24 mouse cellular contexts compared by ENCODE assay signal in genomic region chr8:124572430-124572775, GRCm38 (mm10). TPM values are rescaled to one million over a fixed set of nuclear protein-coding genes. Genes with fewer than 3 reads are reported as not detected.
DNase-seq lines count a peak whose midpoint lies in the region; ATAC-seq lines count a peak whose summit lies in the region.
"Had no signal": no experiment of that assay in that cellular context is flagged by ENCODE, and none has a peak within 500 bp of the region (broad histone marks: within the 10 kb centered on the region; RNA-seq: fewer than 3 reads in every experiment).

No protein-coding gene starts in this region.

- H3K9ac ChIP-seq in liver, embryonic 12.5 days, result no peak overlapping the region
- no peak overlapping the region for H3K9ac ChIP-seq in embryonic facial prominence, embryonic 12.5 days
- no peak overlapping the region for H3K9ac ChIP-seq in stomach, embryonic 15.5 days
- H3K9ac ChIP-seq: forebrain, embryonic 13.5 days; liver, embryonic 15.5 days had no signal

- no peaks in the 10 kb centered on the region for H3K9me3 ChIP-seq in liver, embryonic 12.5 days (replicated peaks)
- no peaks in the 10 kb centered on the region for H3K9me3 ChIP-seq in embryonic facial prominence, embryonic 12.5 days
- no peaks in the 10 kb centered on the region for H3K9me3 ChIP-seq in stomach, embryonic 15.5 days
- H3K9me3 ChIP-seq: forebrain, embryonic 13.5 days; hindbrain, embryonic 10.5 days; liver, embryonic 15.5 days had no signal

- H3K27me3 ChIP-seq in liver, embryonic 12.5 days (replicated peaks), result no peaks in the 10 kb centered on the region
- no peaks in the 10 kb centered on the region for H3K27me3 ChIP-seq in embryonic facial prominence, embryonic 12.5 days
- no peaks in the 10 kb centered on the region for H3K27me3 ChIP-seq in stomach, embryonic 15.5 days (replicated peaks)
- H3K27me3 ChIP-seq: forebrain, embryonic 13.5 days; liver, embryonic 15.5 days had no signal

- peak; percentile 7 for DNase-seq in adrenal gland, postnatal 14 days
- no peak for DNase-seq in adrenal gland, postnatal 10 days
- DNase-seq in liver, result no peak
- no peak for DNase-seq in spleen, postnatal 36 days (ENCODE audit: low spot score in 2 of 2)
- no peak for DNase-seq in gastrocnemius, postnatal 4 days (ENCODE audit: low spot score in 2 of 2)
- DNase-seq: adrenal gland, adult 2 months; cerebellum, adult 11 months; embryo, embryonic 11 days; gastrocnemius, postnatal 14 days; midbrain, embryonic 14.5 days; right cerebral cortex, adult 18-20 months; thymus, adult 18-20 months had no signal

- H3K27ac ChIP-seq in liver, embryonic 12.5 days, result peak overlapping the region; percentile 67
- H3K27ac ChIP-seq in embryonic facial prominence, embryonic 12.5 days, result peak overlapping the region; percentile 57; the same call in 1 of the 2 replicates
- H3K27ac ChIP-seq in stomach, embryonic 15.5 days, result peak overlapping the region; percentile 26; the same call in 1 of the 2 replicates
- H3K27ac ChIP-seq: forebrain, embryonic 13.5 days; hindbrain, embryonic 10.5 days had no signal

- no peak overlapping the region for H3K4me3 ChIP-seq in liver, embryonic 12.5 days
- no peak overlapping the region for H3K4me3 ChIP-seq in embryonic facial prominence, embryonic 12.5 days
- H3K4me3 ChIP-seq in stomach, embryonic 15.5 days (replicated peaks), result no peak overlapping the region
- H3K4me3 ChIP-seq: forebrain, embryonic 13.5 days; hindbrain, embryonic 10.5 days; liver, embryonic 15.5 days had no signal

- H3K4me2 ChIP-seq in liver, embryonic 12.5 days, result no peak overlapping the region
- H3K4me2 ChIP-seq in embryonic facial prominence, embryonic 12.5 days (replicated peaks), result no peak overlapping the region
- H3K4me2 ChIP-seq in stomach, embryonic 15.5 days, result no peak overlapping the region
- H3K4me2 ChIP-seq: forebrain, embryonic 13.5 days; heart, embryonic 11.5 days; liver, embryonic 15.5 days had no signal

- H3K36me3 ChIP-seq in liver, embryonic 12.5 days, result no peaks in the 10 kb centered on the region
- no peaks in the 10 kb centered on the region for H3K36me3 ChIP-seq in embryonic facial prominence, embryonic 12.5 days
- no peaks in the 10 kb centered on the region for H3K36me3 ChIP-seq in stomach, embryonic 15.5 days
- H3K36me3 ChIP-seq: hindbrain, embryonic 10.5 days; liver, embryonic 15.5 days had no signal

- no peak for ATAC-seq in liver, embryonic 12.5 days
- ATAC-seq in embryonic facial prominence, embryonic 12.5 days (ENCODE audit: insufficient number of reproducible peaks, insufficient read depth, low FRiP score, low TSS enrichment), result no peak
- no peak for ATAC-seq in stomach, embryonic 15.5 days (ENCODE audit: insufficient read depth, low FRiP score, low read depth)
- ATAC-seq: forebrain, embryonic 13.5 days had no signal

- H3K4me1 ChIP-seq in liver, embryonic 12.5 days, result peaks cover 15% of the 10 kb centered on the region
- peaks cover 6% of the 10 kb centered on the region; the same call in 1 of the 2 replicates for H3K4me1 ChIP-seq in embryonic facial prominence, embryonic 12.5 days
- H3K4me1 ChIP-seq in stomach, embryonic 15.5 days, result peaks cover 29% of the 10 kb centered on the region; the same call in 1 of the 2 replicates
- H3K4me1 ChIP-seq: forebrain, embryonic 13.5 days had no signal

RNA-seq across cellular contexts. Expression of gene Agt, which starts 2.9 kb away (rescaled TPM):
- 14.3 and 172 TPM in 2 replicates for total RNA-seq in adrenal gland, postnatal 14 days (2021)
- 100 to 1,000 TPM; 124 to 320 TPM for total RNA-seq in adrenal gland, postnatal 10 days (2021)
- 23.3 and 25.9 TPM in 2 replicates for polyA plus RNA-seq in liver, embryonic 12.5 days (2016; fragmentation: Nextera tagmentation; extraction: Ambion mirVana)
- 0.14 and 0.27 TPM in 2 replicates for polyA plus RNA-seq in embryonic facial prominence, embryonic 12.5 days (2016; fragmentation: Nextera tagmentation; extraction: Ambion mirVana)
- 8.2 and 15.8 TPM in 2 replicates for polyA plus RNA-seq in stomach, embryonic 15.5 days (2015; fragmentation: Nextera tagmentation; extraction: Ambion mirVana)
- 10 to 100 TPM; 28.5 to 37.1 TPM for total RNA-seq in gastrocnemius, postnatal 4 days (2021)
- total RNA-seq: megakaryocyte progenitor cell, adult 5-6 weeks; MEL had no signal
- polyA plus RNA-seq: forebrain, embryonic 13.5 days; hindbrain, embryonic 10.5 days had no signal

RNA-seq across cellular contexts. Expression of gene Capn9, which starts 3.5 kb away (rescaled TPM):
- 0.26 TPM in 1 of 2 replicates, not detected in the other for total RNA-seq in adrenal gland, postnatal 14 days (2021)
- total RNA-seq in adrenal gland, postnatal 10 days (2021), result under 1 TPM in 1 of 2 experiments, not detected in 1; 0.18 TPM
- 0.05 TPM in 1 of 2 replicates, not detected in the other for polyA plus RNA-seq in liver, embryonic 12.5 days (2016; fragmentation: Nextera tagmentation; extraction: Ambion mirVana)
- polyA plus RNA-seq in embryonic facial prominence, embryonic 12.5 days (2016; fragmentation: Nextera tagmentation; extraction: Ambion mirVana), result not detected in 2 replicates
- 0.24 TPM in 2 replicates for polyA plus RNA-seq in stomach, embryonic 15.5 days (2015; fragmentation: Nextera tagmentation; extraction: Ambion mirVana)
- not detected for total RNA-seq in gastrocnemius, postnatal 4 days (2021)
- total RNA-seq: left cerebral cortex, adult 18-20 months; megakaryocyte progenitor cell, adult 5-6 weeks; MEL had no signal
- polyA plus RNA-seq: brain, embryonic 14.5 days; heart, embryonic 11.5 days; hindbrain, embryonic 10.5 days; kidney, embryonic 16.5 days had no signal

RNA-seq across cellular contexts. Expression of gene Cog2, which starts 51.8 kb away (rescaled TPM):
- 40.4 and 40.9 TPM in 2 replicates for total RNA-seq in adrenal gland, postnatal 14 days (2021)
- 10 to 100 TPM; 34.1 to 36.3 TPM for total RNA-seq in adrenal gland, postnatal 10 days (2021)
- polyA plus RNA-seq in liver, embryonic 12.5 days (2016; fragmentation: Nextera tagmentation; extraction: Ambion mirVana), result 23.8 and 25.2 TPM in 2 replicates
- polyA plus RNA-seq in embryonic facial prominence, embryonic 12.5 days (2016; fragmentation: Nextera tagmentation; extraction: Ambion mirVana), result 44.6 and 46.8 TPM in 2 replicates
- polyA plus RNA-seq in stomach, embryonic 15.5 days (2015; fragmentation: Nextera tagmentation; extraction: Ambion mirVana), result 31.4 and 37.0 TPM in 2 replicates
- 10 to 100 TPM; 29.3 to 33.9 TPM for total RNA-seq in gastrocnemius, postnatal 4 days (2021)
